Mouse (Mus musculus): ENCODE measurements around the gene Shtn1.

Shtn1 gene

GRCm38 (mm10) chr19:59075472-59076101, at the start of gene Shtn1:
TSS of gene Shtn1 (minus strand) at chr19:59076100.
- DNase-seq (ENCODE audit: extremely low spot score, low read depth, low spot score), result no peak

GRCm38 (mm10) chr19:59114152-59114551, 38.3 kb upstream of the Shtn1 start:
- DNase-seq (ENCODE audit: extremely low spot score, low read depth, low spot score), result no peak

- no peak for DNase-seq (ENCODE audit: extremely low spot score, low read depth, low spot score)
These were observed 34.0 kb upstream of the Shtn1 start for GRCm38 (mm10) chr19:59109937-59110336.

GRCm38 (mm10) chr19:59098315-59098714, 22.4 kb upstream of the Shtn1 start:
- no peak for DNase-seq (ENCODE audit: extremely low spot score, low read depth, low spot score)

GRCm38 (mm10) chr19:59092295-59092694, 16.4 kb upstream of the Shtn1 start:
- no peak for DNase-seq (ENCODE audit: extremely low spot score, low read depth, low spot score)

- no peak for DNase-seq (ENCODE audit: extremely low spot score, low read depth, low spot score)
These were observed 14.4 kb upstream of the Shtn1 start for GRCm38 (mm10) chr19:59090337-59090736.

- DNase-seq (ENCODE audit: extremely low spot score, low read depth, low spot score), result no peak
These were observed 8.4 kb upstream of the Shtn1 start for GRCm38 (mm10) chr19:59084296-59084695.

GRCm38 (mm10) chr19:59076131-59076530, 231 bp upstream of the Shtn1 start:
- DNase-seq (ENCODE audit: extremely low spot score, low read depth, low spot score), result no peak

- no peak for DNase-seq (ENCODE audit: extremely low spot score, low read depth, low spot score)
These were observed 944 bp downstream of the Shtn1 start for GRCm38 (mm10) chr19:59074841-59075471.

- no peak for DNase-seq (ENCODE audit: extremely low spot score, low read depth, low spot score)
These were observed 1.5 kb downstream of the Shtn1 start for GRCm38 (mm10) chr19:59074381-59074780.

- no peak for DNase-seq (ENCODE audit: extremely low spot score, low read depth, low spot score)
These were observed 2.9 kb downstream of the Shtn1 start for GRCm38 (mm10) chr19:59073006-59073405.

GRCm38 (mm10) chr19:59071979-59072378, 3.9 kb downstream of the Shtn1 start:
- no peak for DNase-seq (ENCODE audit: extremely low spot score, low read depth, low spot score)

GRCm38 (mm10) chr19:59071396-59071795, 4.5 kb downstream of the Shtn1 start:
- DNase-seq (ENCODE audit: extremely low spot score, low read depth, low spot score), result no peak

GRCm38 (mm10) chr19:59067652-59068051, 8.2 kb downstream of the Shtn1 start:
- DNase-seq (ENCODE audit: extremely low spot score, low read depth, low spot score), result no peak

- no peak for DNase-seq (ENCODE audit: extremely low spot score, low read depth, low spot score)
These were observed 9.2 kb downstream of the Shtn1 start for GRCm38 (mm10) chr19:59066670-59067069.

GRCm38 (mm10) chr19:59066115-59066514, 9.8 kb downstream of the Shtn1 start:
- no peak for DNase-seq (ENCODE audit: extremely low spot score, low read depth, low spot score)

GRCm38 (mm10) chr19:59064616-59065015, 11.3 kb downstream of the Shtn1 start:
- DNase-seq (ENCODE audit: extremely low spot score, low read depth, low spot score), result no peak

GRCm38 (mm10) chr19:59063568-59063967, 12.3 kb downstream of the Shtn1 start:
- DNase-seq (ENCODE audit: extremely low spot score, low read depth, low spot score), result no peak

GRCm38 (mm10) chr19:59058105-59058504, 17.8 kb downstream of the Shtn1 start:
- no peak for DNase-seq (ENCODE audit: extremely low spot score, low read depth, low spot score)

- DNase-seq (ENCODE audit: extremely low spot score, low read depth, low spot score), result no peak
These were observed 18.5 kb downstream of the Shtn1 start for GRCm38 (mm10) chr19:59057366-59057765.

GRCm38 (mm10) chr19:59054632-59054951, 21.3 kb downstream of the Shtn1 start:
- DNase-seq (ENCODE audit: extremely low spot score, low read depth, low spot score), result no peak

GRCm38 (mm10) chr19:59053931-59054631, 21.8 kb downstream of the Shtn1 start:
- DNase-seq (ENCODE audit: extremely low spot score, low read depth, low spot score), result no peak

Measured in hindlimb bud, embryonic 11.5 days (tissue).